Mouse (Mus musculus) cerebellum, adult 2 months (tissue): ENCODE data around the gene Kdm7a.

ENCODE experiments used
- CTCF ChIP-seq: fragments of 200-500 bp; IDR thresholded peaks from 2 replicates; pipeline ENCODE4 v1.5.1; 2011; ENCODE audit warnings: low read depth, mild to moderate bottlenecking, control low read depth, low read length, moderate library complexity, borderline replicate concordance; ENCODE audit not compliant: insufficient read depth
- POLR2A ChIP-seq: fragments of 200-500 bp; IDR thresholded peaks from 2 replicates; pipeline ENCODE4 v1.6.1; 2011; ENCODE audit warnings: low read length, control low read depth, borderline replicate concordance; ENCODE audit not compliant: insufficient read depth

GRCm38 (mm10) chr6:39117584-39118455 is 88.8 kb downstream of the Kdm7a start, which contains the start of gene Parp12:
- TF ChIP-seq CTCF (no peak), POLR2A (no peak)
